Mouse (Mus musculus) CH12.LX (cell line): ENCODE results near the gene Phc3. TPM values are rescaled to one million over a fixed set of nuclear protein-coding genes. Genes with fewer than 3 reads are reported as not detected.

Experiments used
- DNase-seq: peaks from one replicate; pipeline ENCODE4 v3.0.0-alpha.2; 2013; ENCODE audit errors: extremely low read depth
- H3K27ac ChIP-seq: 2 replicates; pipeline ENCODE4 v1.5.1; 2012; ENCODE audit warnings: low read depth, mild to moderate bottlenecking, control low read depth, moderate library complexity; ENCODE audit not compliant: insufficient read depth
- H3K27me3 ChIP-seq: replicated peaks from 2 replicates; pipeline ENCODE3; 2012; ENCODE audit warnings: inconsistent platforms
- H3K36me3 ChIP-seq, 2 experiments: replicated peaks in 1 of 2; 2 replicates each; pipeline versions ENCODE3 to v1.6.1; 2012; ENCODE audit warnings: inconsistent platforms in 1 of 2, low read length in 1 of 2, mild to moderate bottlenecking in 1 of 2, mixed read lengths in 1 of 2, moderate library complexity in 1 of 2; ENCODE audit not compliant: control insufficient read depth in 1 of 2, insufficient read depth in 1 of 2
- H3K4me1 ChIP-seq, 2 experiments: 2 replicates each; pipeline ENCODE4 v1.6.1; 2012; ENCODE audit warnings: inconsistent platforms in 1 of 2, moderate library complexity in 1 of 2; ENCODE audit not compliant: insufficient read depth in 2 of 2, control insufficient read depth in 1 of 2
- H3K4me2 ChIP-seq: 2 replicates; pipeline ENCODE4 v1.6.1; 2012; ENCODE audit warnings: low read depth, mild to moderate bottlenecking, control low read depth; ENCODE audit not compliant: poor library complexity, insufficient read depth, severe bottlenecking
- H3K4me3 ChIP-seq, 3 experiments: fragments of 150-350 bp in 1 of 3; sonication (generic) in 1 of 3; replicated peaks in 1 of 3; 2 replicates each; pipeline versions ENCODE3 to v1.5.1; 2011 to 2012; ENCODE audit warnings: low read depth in 2 of 3, low read length in 2 of 3, mild to moderate bottlenecking in 2 of 3, moderate library complexity in 2 of 3, control low read depth in 1 of 3, improper control_type of control experiment in 1 of 3, inconsistent platforms in 1 of 3, mixed read lengths in 1 of 3; ENCODE audit not compliant: poor library complexity in 1 of 3
- H3K79me2 ChIP-seq: replicated peaks from 2 replicates; pipeline ENCODE4 v1.6.1; 2012; ENCODE audit warnings: mild to moderate bottlenecking, moderate library complexity; ENCODE audit not compliant: control insufficient read depth, poor library complexity, insufficient read depth, severe bottlenecking; ENCODE audit errors: extremely low read depth
- H3K9ac ChIP-seq: 2 replicates; pipeline ENCODE4 v1.6.1; 2012; ENCODE audit warnings: low read depth, mild to moderate bottlenecking, control low read depth, moderate library complexity; ENCODE audit not compliant: insufficient read depth
- H3K9me3 ChIP-seq: replicated peaks from 2 replicates; pipeline ENCODE3; 2012; ENCODE audit warnings: low read length, inconsistent platforms, mixed read lengths
- CHD1 ChIP-seq: IDR thresholded peaks from 2 replicates; pipeline ENCODE4 v1.6.1; 2012; ENCODE audit warnings: low read depth, low read length, improper control_type of control experiment, inconsistent platforms
- E2F4 ChIP-seq: IDR thresholded peaks from 2 replicates; pipeline ENCODE4 v1.6.1; 2011; ENCODE audit warnings: low read depth, low read length, improper control_type of control experiment; ENCODE audit not compliant: insufficient replicate concordance
- ETS1 ChIP-seq: conservative IDR thresholded peaks from 2 replicates; pipeline ENCODE4 v1.6.1; 2012; ENCODE audit warnings: low read depth, mild to moderate bottlenecking, inconsistent platforms, low read length, improper control_type of control experiment, moderate library complexity
- HCFC1 ChIP-seq: IDR thresholded peaks from 2 replicates; pipeline ENCODE4 v1.6.1; 2012; ENCODE audit warnings: low read depth, mild to moderate bottlenecking, inconsistent platforms, low read length, improper control_type of control experiment
- JUN ChIP-seq: IDR thresholded peaks from 2 replicates; pipeline ENCODE4 v1.6.1; 2011; ENCODE audit warnings: low read depth, mild to moderate bottlenecking, low read length, improper control_type of control experiment, moderate library complexity; ENCODE audit not compliant: insufficient read depth
- MEF2A ChIP-seq: IDR thresholded peaks from 2 replicates; pipeline ENCODE4 v1.6.1; 2014; ENCODE audit warnings: low read depth, mild to moderate bottlenecking, inconsistent platforms, low read length, improper control_type of control experiment, borderline replicate concordance
- MXI1 ChIP-seq: IDR thresholded peaks from 2 replicates; pipeline ENCODE4 v1.6.1; 2011; ENCODE audit warnings: mild to moderate bottlenecking, low read depth, low read length, improper control_type of control experiment
- POLR2A ChIP-seq: IDR thresholded peaks from 2 replicates; pipeline ENCODE4 v1.6.1; 2011; ENCODE audit warnings: low read depth, mild to moderate bottlenecking, improper control_type of control experiment, low read length
- POLR2AphosphoS2 ChIP-seq: IDR thresholded peaks from 2 replicates; pipeline ENCODE4 v1.6.1; 2011; ENCODE audit warnings: low read depth, low read length, improper control_type of control experiment
- RAD21 ChIP-seq: IDR thresholded peaks from 2 replicates; pipeline ENCODE4 v1.6.1; 2011; ENCODE audit warnings: low read depth, mild to moderate bottlenecking, low read length, improper control_type of control experiment, moderate library complexity
- RCOR1 ChIP-seq: conservative IDR thresholded peaks from 2 replicates; pipeline ENCODE4 v1.6.1; 2012; ENCODE audit warnings: low read depth, mild to moderate bottlenecking, inconsistent platforms, low read length, improper control_type of control experiment
- ZMIZ1 ChIP-seq: IDR thresholded peaks from 2 replicates; pipeline ENCODE4 v1.6.1; 2012; ENCODE audit warnings: low read depth, mild to moderate bottlenecking, inconsistent platforms, low read length, improper control_type of control experiment
- dilution Hi-C: fragments of 300-500 bp; cut with MboI; formaldehyde crosslinking; loops from 2 replicates; pipeline ENCODE4 v1.14.3; 2020; ENCODE audit warnings: low sequenced_read_pairs; ENCODE audit not compliant: extremely low pct_unique_long_range_greater_than_20kb, extremely low pct_ligation_motif_present
- in situ Hi-C: fragments of 300-500 bp; cut with MboI; formaldehyde crosslinking; loops from 3 replicates; pipeline ENCODE4 v1.14.3; 2019; ENCODE audit warnings: low sequenced_read_pairs, low pct_ligation_motif_present, low pct_unique_long_range_greater_than_20kb, mixed read lengths
- polyA plus RNA-seq: library from polyadenylated mRNA; unstranded; fragments of >175 nt; gene quantifications from 2 replicates; pipeline ENCODE4 v1.2.1, GENCODE M21; 2012; ENCODE audit warnings: low read depth; ENCODE audit not compliant: insufficient read length
- total RNA-seq, 2 experiments: library from RNA; depleted of rRNA; stranded (reverse); fragments of 300-350 nt in 1 of 2; fragments of >200 nt in 1 of 2; gene quantifications; 2 replicates each; pipeline ENCODE4 v1.2.3; 2012 to 2014

Phc3 gene
- total and polyA plus RNA-seq, 3 experiments = 8.4 to 13.5 (median 8.8) TPM

DNA sequence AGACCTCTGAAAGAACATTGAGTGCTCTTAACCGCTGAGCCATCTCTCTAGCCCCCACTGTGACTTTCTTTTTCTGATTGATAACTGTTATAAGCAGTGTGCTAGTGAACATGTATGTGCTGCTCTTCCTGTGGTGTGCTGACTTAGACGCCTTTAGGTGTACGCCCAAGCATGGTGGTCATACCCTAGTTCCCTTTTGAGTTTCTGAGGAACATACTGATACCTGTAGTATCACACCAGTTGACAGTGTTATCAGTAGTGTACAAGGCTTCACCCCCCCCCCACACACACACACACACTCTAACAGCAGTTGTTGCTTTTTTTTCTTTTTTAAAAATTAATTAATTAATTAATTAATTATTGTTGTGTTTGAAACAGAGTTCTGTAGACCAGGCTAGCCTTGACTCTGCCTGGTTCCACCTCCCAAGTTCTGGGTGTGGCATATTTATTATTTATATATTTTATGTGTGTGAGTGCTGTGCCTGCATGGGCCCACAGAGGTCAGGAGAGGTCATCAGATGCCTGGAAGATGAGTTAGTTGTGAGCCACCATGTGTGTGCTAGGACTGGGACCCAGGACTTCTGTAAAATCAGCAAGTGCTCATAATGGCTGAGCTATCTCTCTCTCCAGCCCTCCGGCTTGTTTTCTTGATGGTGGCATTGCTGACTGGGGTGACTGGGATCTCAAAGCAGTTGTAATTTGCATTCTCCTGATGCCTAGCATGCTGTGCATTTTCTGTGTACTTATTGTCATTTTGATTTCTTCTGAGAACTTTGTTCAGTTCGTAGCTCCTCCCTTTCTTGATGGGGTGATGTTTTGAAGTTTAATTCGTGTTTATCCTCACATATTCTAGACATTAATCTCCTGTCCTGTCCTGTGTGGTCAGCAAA is 35.4 kb upstream of the Phc3 start:
- H3K4me3 ChIP-seq = no peak overlapping the region
- no peak for DNase-seq
- dilution Hi-C loops = no loop called here
- peaks cover 13% of the 10 kb centered on the region; the same call in 1 of the 2 replicates for H3K79me2 ChIP-seq
- H3K4me1 ChIP-seq = peaks cover 11 to 27% of the 10 kb centered on the region in 2 experiments
- no peaks in the 10 kb centered on the region for H3K9me3 ChIP-seq
- peaks cover 0 to 3% of the 10 kb centered on the region in 2 experiments for H3K36me3 ChIP-seq
- H3K9ac ChIP-seq = no peak overlapping the region
- no peak overlapping the region for H3K4me2 ChIP-seq
- TF ChIP-seq HCFC1 = no peak
- TF ChIP-seq CHD1 = no peak
- no peak for TF ChIP-seq POLR2AphosphoS2
- no peak for TF ChIP-seq POLR2A
- TF ChIP-seq, all 38 proteins: peak for 0
- Histone ChIP-seq H3K27ac (no peak overlapping the region), H3K27me3 (no peaks in the 10 kb centered on the region)
- in situ Hi-C loops = no loop called here

- H3K36me3 ChIP-seq = peaks cover 0 to 3% of the 10 kb centered on the region in 2 experiments
- no peaks in the 10 kb centered on the region for H3K9me3 ChIP-seq
- H3K4me3 ChIP-seq = no peak overlapping the region
- TF ChIP-seq MXI1 (no peak), MEF2A (no peak), ZMIZ1 (no peak), RCOR1 (no peak), JUN (no peak), RAD21 (no peak), E2F4 (no peak), ETS1 (no peak)
- TF ChIP-seq, all 38 proteins: peak for 0
- Histone ChIP-seq H3K27me3 (no peaks in the 10 kb centered on the region), H3K4me1 (peaks cover 17 to 52% of the 10 kb centered on the region in 2 experiments), H3K9ac (no peak overlapping the region), H3K27ac (no peak overlapping the region), H3K4me2 (no peak overlapping the region), H3K79me2 (peaks cover 28% of the 10 kb centered on the region)
- DNase-seq = no peak
- in situ Hi-C loops (no loop called here), dilution Hi-C loops (no loop called here)
Measured at GRCm38 (mm10) chr3:31001048-31001676, 31.9 kb upstream of the Phc3 start.
